Mouse (Mus musculus): ENCODE measurements around the gene Dppa2. TPM values are rescaled to one million over a fixed set of nuclear protein-coding genes. Genes with fewer than 3 reads are reported as not detected.

Dppa2 gene
- polyA plus RNA-seq (2015; fragmentation: Nextera tagmentation; extraction: Ambion mirVana): not detected in 2 replicates

GRCm38 (mm10) chr16:48303509-48303908 is at the start of gene Dppa2:
TSS of gene Dppa2 (plus strand) at chr16:48303908.

DNA sequence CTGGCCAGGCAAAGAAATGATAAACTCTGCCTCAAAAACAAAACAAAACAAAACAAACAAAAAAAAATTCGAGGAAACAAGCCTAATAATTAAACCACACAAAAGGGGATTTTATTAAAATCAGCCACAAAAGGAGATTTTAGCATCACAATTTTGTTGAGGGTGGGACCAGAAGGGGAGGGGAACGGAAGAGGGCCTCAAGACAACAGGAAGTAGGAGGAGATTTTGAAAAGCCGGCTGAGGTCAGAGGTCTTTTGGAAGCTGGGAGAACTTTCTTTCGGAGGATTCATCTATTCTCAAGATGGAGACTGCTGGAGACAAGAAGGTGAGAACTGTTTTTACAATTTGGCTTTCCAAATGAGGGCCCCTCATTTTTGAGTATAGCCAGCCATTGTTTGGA is 20.2 kb upstream of the Dppa2 start, which contains the start of gene Dppa4:
Gene Dppa4 (plus strand): TSS at position 217 of the 400 bp plus-strand sequence.

Other genes with a start within 250 kb of the Dppa2 start
- 0.20 TPM in 1 of 2 replicates, not detected in the other for gene Dppa4, start 20.2 kb upstream of the Dppa2 start, polyA plus RNA-seq (2015; fragmentation: Nextera tagmentation; extraction: Ambion mirVana)
- gene Gm5485, start 108.5 kb downstream of the Dppa2 start, polyA plus RNA-seq (2015; fragmentation: Nextera tagmentation; extraction: Ambion mirVana): 0.36 and 0.46 TPM in 2 replicates
- gene Morc1, start 127.3 kb downstream of the Dppa2 start, polyA plus RNA-seq (2015; fragmentation: Nextera tagmentation; extraction: Ambion mirVana): 0.05 TPM in 1 of 2 replicates, not detected in the other